Mouse (Mus musculus) monocyte, adult 5-6 weeks (primary cell): Measurements from ENCODE around the gene Vps33b. TPM values are rescaled to one million over a fixed set of nuclear protein-coding genes. Genes with fewer than 3 reads are reported as not detected.
A peak's percentile ranks its signal among the peaks of the same experiment; 100 is the strongest.

Experiments used
- ATAC-seq: fragments of 153-309, 156-312 bp; replicated peaks from 2 replicates; pipeline ENCODE4 v1.8.0; 2017; ENCODE audit warnings: mild to moderate bottlenecking; ENCODE audit not compliant: low TSS enrichment, insufficient number of reproducible peaks, severe bottlenecking, poor library complexity, low FRiP score
- total RNA-seq: library from RNA; stranded (forward); fragments of 200-1000, 200-491, 200-594 nt; gene quantifications from 3 replicates; pipeline ENCODE4 v1.2.3, GENCODE M21; 2017

Gene Vps33b
- total RNA-seq: 35.8 to 53.3 TPM (median 47.4 TPM) in 3 replicates

DNA sequence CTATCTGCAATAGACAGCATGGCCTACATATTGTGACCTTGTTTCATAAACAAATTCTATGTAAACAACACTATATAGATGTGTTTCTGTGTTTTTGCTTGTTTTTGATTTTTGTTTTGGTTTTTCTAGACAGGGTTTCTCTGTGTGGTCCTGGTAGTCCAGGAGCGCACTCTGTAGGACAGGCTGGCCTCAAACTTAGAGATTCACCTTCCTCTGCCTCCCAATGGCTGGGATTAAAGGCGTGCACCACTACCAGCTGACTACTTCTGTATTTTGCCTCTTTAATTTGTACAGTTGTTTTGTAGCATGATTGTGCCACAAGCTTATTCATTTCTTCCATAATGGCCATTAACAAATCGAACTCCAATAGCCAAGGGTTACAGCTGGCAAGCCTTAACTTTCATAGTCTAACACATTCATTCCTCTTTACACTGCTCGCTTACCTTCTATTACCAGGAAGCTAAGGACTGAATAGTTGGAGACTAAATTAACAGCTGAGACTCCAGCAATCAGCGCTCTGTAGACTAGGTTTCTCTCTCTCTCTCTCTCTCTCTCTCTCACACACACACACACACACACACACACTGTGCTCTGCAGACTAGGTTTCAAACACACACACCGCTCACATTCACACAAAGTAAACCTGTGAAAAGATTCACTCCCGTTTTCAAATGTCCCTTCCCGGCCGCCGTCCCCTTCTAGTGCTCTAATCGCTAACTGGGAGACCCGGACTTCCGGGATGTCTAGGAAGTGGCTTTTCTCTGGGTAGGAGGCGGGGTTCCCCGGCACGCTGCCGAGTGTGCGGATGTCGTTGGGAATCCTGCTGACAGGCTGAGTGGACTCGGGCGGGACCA is at the start of gene Vps33b:
Gene Vps33b, plus strand, starts transcription at position 753 of the 854 bp plus-strand sequence.
- peak; percentile 96 for ATAC-seq

- ATAC-seq: no peak
These were observed 49.1 kb upstream of the Vps33b start for GRCm38 (mm10) chr7:80220237-80220797.

- ATAC-seq: no peak
These were observed 48.2 kb upstream of the Vps33b start for GRCm38 (mm10) chr7:80221179-80221750.

DNA sequence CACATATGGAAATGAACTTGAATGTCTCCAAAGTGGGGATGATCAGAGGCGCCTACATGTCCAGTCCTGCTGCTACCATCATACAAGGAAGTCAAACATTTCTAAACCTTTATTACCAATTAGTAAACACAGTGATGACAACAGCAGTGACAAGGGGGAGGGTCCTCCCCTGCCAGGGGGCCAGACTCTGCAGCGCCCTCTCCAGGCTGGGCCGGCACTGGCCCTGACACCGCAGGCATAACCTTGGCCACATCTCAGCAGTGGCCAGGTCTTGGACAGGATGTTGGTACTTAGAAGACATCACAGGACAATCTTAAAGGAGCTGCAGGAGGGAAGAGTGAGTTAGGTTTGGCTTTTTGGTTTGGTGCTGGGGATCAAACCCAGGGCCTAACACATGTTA is 42.4 kb upstream of the Vps33b start:
- no peak for ATAC-seq

- ATAC-seq: no peak
These were observed 39.3 kb upstream of the Vps33b start for GRCm38 (mm10) chr7:80230196-80230595.

- ATAC-seq: no peak
These were observed 37.4 kb upstream of the Vps33b start for GRCm38 (mm10) chr7:80231971-80232488.

GRCm38 (mm10) chr7:80232489-80233029 is 36.9 kb upstream of the Vps33b start, which contains the start of the genes Cib1 and Gdpgp1:
Gene Cib1, minus strand, starts transcription at chr7:80232813.
Gene Gdpgp1, plus strand, starts transcription at chr7:80232865.
- peak; percentile 87 for ATAC-seq

DNA sequence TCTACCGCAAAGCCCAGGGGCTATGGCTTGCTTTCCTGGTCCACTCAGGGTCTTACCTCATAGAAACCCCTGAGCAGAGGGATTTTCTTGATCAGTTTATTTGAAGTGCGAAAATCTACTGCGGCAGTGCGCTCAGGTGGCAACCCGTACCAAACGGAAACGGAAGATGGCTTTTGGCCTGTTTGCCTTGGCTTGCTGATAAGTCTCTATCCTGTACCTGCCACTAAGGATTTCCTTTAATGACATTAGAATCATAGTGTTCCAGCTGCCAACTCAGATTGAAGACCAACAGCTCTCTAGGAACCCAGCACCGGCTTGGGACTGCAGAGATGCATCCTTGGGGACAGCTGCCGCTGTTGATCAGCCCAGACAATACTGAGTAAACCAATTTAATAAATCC is 35.6 kb upstream of the Vps33b start:
- ATAC-seq: no peak

DNA sequence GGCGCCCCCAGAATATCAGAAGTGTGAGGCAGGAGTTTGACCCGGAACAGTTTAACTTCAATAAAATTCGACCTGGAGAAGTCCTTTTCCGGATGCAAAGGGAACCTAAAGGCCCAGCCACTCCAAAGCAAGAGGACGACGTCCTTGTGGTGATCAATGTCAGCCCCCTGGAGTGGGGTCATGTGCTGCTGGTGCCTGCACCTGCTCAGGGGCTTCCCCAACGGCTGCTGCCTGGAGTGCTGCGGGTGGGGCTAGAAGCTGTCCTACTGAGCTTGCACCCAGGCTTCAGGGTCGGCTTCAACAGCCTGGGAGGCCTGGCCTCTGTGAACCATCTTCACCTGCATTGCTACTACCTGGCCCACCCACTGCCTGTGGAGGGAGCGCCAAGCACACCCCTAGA is 30.9 kb upstream of the Vps33b start:
- ATAC-seq: no peak

DNA sequence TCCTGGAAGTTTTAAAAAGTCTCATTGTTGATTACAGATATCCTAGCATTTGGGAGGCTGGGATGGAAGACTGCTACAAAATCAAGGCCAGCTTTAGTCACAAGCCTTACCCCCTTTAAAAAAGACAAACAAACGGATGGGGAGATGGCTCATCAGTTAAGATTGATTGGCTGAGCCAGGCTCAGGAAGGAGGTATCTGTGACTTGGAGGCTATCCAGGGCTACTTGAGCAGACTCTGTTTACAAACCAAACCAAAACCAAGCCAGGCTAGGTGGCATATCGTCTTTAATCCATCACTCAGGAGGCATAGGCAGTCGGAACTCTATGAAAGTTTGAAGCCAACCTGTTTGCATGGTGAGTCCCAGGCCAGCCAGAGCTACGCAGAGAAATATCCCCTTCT is 27.8 kb upstream of the Vps33b start:
- no peak for ATAC-seq

DNA sequence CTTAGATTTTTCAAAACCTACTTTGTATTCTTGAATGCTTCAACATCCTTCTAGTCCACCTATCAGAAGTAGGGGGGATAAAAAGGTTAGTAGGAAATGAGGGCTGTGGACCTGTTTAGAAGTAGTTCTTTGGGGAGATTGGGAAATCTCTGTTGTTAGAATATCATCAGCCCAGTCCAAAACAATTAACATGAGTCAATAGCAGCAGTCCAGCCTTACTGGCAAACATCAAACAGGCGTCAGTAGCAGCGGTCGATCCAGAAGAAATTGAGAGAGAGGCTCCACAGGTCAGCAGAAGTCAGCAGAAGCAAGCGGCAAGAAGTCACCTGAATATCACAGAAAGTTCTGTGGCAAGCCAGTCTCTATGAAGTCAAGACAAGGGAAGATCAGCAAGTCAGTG is 24.6 kb upstream of the Vps33b start:
- ATAC-seq: no peak

DNA sequence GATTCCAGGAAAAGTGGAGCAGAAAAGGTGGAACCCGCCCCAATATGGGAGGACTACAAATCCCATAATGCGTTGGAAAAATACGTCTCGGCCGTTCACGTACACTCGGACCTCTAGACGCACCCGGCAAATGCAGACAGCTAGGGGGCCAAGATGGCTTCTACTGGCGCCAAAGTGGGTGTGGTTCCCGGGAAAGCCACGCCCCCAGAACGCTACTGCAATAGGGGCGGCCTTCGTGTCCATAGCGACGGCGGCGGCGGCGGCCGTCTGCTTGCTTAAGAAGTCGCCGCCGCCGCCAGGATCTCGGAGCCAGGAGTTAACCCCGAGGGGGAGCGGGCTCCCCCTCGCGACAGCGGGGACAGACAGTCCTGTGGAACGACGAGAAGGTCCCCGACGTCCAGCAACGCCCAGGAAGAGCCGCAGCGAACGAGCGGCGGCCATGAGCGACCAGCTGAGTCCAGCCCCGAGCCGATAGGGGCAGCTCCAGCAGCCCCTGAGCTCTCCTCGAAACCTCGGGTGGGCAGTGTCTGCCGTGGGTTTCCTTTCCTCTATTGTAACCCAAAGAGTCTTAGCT is 23.2 kb upstream of the Vps33b start, which contains the start of gene Ttll13:
Gene Ttll13, plus strand, starts transcription at position 229 of the 574 bp plus-strand sequence.
- ATAC-seq: peak; percentile 99

- no peak for ATAC-seq
These were observed 22.6 kb upstream of the Vps33b start for GRCm38 (mm10) chr7:80246859-80247258.

- no peak for ATAC-seq
These were observed 17.0 kb upstream of the Vps33b start for GRCm38 (mm10) chr7:80252437-80252836.

DNA sequence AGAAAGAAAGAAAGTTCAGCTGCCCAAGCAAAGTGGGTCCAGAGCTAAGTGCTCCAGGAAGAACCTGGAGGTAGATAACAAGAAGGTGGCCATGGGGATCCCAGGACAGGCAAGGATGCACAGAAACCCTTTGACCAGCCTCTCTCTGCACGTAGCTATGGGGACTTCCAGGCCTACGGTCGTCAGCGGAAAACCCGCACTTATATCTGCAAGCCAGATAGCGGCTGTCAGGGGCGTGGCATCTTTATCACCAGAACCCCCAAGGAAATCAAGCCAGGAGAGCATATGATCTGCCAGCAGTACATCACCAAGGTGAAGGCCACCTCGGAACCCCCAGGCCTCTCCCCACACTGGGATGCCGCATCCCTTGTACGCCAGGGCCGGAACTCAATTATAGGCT is 16.6 kb upstream of the Vps33b start:
- no peak for ATAC-seq

DNA sequence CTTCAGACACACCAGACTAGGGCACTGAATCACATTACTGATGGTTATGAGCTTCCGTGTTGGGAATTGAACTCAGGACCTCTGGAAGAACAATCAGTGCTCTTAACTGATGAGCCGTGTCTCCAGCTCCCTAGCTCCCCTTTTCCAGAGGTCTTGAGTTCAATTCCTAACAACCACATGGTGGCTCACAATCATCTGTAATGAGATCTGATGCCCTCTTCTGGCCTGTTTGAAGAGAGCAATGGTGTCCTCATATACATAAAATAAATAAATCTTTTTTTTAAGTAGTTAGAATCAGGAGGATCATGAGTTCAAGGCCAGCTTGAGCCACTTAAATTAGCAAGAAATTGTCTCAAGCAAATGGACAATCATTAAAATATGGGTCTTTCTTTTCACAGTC is 13.5 kb upstream of the Vps33b start:
- ATAC-seq: no peak

DNA sequence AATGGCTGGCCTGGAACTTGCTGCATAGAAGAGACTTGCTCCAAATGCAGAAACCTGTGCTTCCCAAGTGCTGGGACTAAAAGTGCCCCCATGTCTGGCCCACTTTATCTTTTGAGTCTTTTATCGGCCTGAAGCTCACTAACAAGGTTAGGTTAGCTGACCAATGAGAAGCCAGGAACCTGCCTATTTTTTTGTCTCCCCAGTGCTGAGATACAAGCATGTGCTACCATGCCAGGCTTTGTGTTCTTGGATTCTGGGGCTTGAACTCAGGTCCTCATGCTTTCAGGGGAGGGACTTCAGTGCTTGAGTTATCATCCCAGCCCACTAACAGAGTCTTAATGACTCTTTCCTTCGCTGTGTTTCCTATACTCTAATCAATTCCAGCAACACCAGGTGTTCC is 11.7 kb upstream of the Vps33b start:
- ATAC-seq: no peak

DNA sequence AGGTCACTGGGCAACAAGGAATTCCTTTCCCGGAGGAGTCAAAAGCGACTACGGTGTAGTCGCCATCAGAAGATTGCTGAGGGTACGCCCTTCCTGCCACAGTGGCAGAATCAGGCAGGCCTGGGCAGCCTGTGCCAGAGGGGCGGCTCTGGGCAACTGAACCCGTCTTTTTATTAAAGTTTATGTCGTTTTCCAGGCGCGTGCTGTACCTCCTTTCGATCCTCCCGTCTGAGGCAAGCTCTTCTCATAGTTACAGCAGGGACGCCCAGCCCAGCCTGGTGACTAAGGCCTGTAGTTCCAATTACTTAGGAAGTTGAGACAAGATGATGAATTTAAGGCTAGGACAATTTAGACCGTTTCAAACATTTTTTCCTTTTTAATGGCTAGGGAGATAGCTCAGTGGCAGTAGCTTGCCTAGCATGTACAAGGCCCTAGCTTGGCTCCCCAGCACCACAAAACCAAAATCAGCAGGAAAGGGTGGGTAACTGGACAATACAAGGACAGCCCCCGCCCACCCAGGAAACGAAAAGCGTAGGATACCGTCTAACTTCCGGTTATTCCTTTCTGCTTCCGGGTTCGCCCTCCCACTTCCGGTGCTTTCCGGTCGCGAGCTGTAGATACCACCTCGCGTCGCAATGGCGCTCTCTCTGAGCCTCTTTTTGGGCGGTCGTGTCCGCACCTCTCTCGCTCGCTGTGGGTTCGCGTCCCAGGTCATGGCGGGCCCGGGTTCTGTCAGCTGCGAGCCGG is 8.7 kb upstream of the Vps33b start, which contains the start of gene Ngrn:
Gene Ngrn, plus strand, starts transcription at position 591 of the 747 bp plus-strand sequence.
- ATAC-seq: peak; percentile 95
